Mouse (Mus musculus): ENCODE results near the gene Jmjd1c.

GRCm38 (mm10) chr10:67109635-67110034 is 13.7 kb downstream of the Jmjd1c start:
- TF ChIP-seq CTCF (IDR thresholded peaks at IDR 0.05; ENCODE audit: extremely low read depth, insufficient read depth, low read length) (no peak), POLR2A (IDR thresholded peaks at IDR 0.05; ENCODE audit: extremely low read depth, insufficient read depth, low read length) (no peak)
